Mouse (Mus musculus) bone marrow macrophage, adult 2 months (primary cell): Measurements from ENCODE around the gene Anks1b.

ENCODE experiments used
- CTCF ChIP-seq: IDR thresholded peaks from 2 replicates; pipeline ENCODE4 v1.5.1; 2012; ENCODE audit warnings: low read depth, mild to moderate bottlenecking, low read length, moderate library complexity
- POLR2A ChIP-seq: IDR thresholded peaks from 2 replicates; pipeline ENCODE4 v1.6.1; 2012; ENCODE audit warnings: mild to moderate bottlenecking, low read depth, low read length, borderline replicate concordance

DNA sequence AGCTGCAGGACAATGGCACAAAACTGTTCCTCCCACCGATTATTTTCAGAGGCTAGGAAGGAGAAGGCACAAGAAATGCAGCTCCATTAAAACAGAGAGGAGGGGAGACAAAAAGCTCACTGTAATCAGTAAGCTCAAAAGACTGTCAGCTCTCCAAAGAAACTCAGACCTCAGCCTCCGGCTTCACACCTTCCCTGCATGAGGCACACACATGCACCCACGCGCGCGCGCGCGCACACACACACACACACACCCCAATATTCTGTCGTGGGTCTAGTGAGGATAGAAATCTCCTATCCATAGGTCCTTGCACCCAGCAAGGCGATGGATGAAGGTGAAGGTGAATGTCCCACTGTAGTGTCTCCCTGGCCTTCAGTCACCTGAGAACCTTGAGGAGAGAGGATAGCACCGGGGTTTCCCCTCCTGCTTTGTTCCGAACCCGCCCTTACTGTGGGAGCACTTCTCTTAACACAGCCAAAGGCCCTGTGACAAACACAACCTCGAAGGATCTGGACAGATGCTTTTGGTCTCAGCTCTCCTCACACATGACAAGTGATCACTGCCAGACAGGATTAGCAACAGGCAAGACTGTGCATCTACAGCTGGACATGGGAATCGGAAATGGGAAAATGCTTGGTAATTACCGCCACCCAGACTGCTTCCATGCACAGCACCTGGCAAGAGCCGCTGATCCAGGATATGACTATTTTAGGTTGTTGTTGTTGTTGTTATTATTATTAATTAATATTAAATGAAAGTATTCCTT, 1074.5 kb downstream of the Anks1b start:
- TF ChIP-seq POLR2A (no peak), CTCF (no peak)
